Mouse (Mus musculus): Measurements from ENCODE around the gene 1700067K01Rik. TPM values are rescaled to one million over a fixed set of nuclear protein-coding genes. Genes with fewer than 3 reads are reported as not detected.

The 1700067K01Rik gene
- total and polyA plus RNA-seq, 3 experiments = 0.53 to 0.69 TPM; not detected in 1

DNA sequence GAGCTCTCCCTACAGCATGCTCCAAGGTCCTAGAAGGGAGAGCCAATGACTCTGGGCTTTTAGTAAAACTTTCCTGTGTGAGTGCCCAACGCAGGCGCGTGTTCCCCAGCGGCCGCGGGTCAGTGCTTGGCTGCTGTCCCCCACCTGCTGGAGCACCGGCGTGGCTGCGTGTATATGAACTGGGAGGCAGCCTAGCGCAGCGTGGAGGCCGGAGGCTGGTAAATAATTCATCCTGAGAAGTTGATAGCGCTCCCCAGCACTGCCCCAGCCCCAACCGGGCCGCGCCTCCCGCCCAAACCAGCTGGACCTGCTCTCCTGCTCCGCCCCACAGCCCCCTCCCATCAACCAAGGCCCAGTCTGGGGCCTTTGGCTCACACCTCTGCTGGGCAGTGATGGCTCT is 19.8 kb downstream of the 1700067K01Rik start, which contains the start of gene Palm3:
Gene Palm3 (plus strand): TSS at position 376 of the 400 bp plus-strand sequence.
- no peak within 1 kb of the TSS for H3K4me3 ChIP-seq (ENCODE audit: control insufficient read depth in 1 of 2, insufficient read depth in 1 of 2, low read depth in 2 of 2, low read length in 2 of 2)
- no peak within 1 kb of the TSS for H3K9ac ChIP-seq (ENCODE audit: control insufficient read depth, low read depth, low read length, poor library complexity, severe bottlenecking)
- H3K36me3 ChIP-seq (ENCODE audit: control insufficient read depth in 1 of 2, insufficient read depth in 2 of 2, low read length in 2 of 2) = no peaks in the 10 kb centered on the region; a peak in 1 of 4 replicates
- H3K27ac ChIP-seq (ENCODE audit: control insufficient read depth, low read depth, low read length) = no peak within 1 kb of the TSS
- DNase-seq (ENCODE audit: low read depth, low spot score) = no peak
- TF ChIP-seq ETS1 (IDR thresholded peaks at IDR 0.05; ENCODE audit: low read depth, low read length) (no peak), NELFE (IDR thresholded peaks at IDR 0.05; ENCODE audit: low read depth, low read length) (no peak), TBP (IDR thresholded peaks at IDR 0.05; ENCODE audit: low read depth, low read length) (no peak), CHD2 (IDR thresholded peaks at IDR 0.05; ENCODE audit: low read length) (no peak), MAFK (IDR thresholded peaks at IDR 0.05; ENCODE audit: borderline replicate concordance, low read depth, low read length) (no peak), MYC (IDR thresholded peaks at IDR 0.05; ENCODE audit: low read depth, low read length) (no peak), GATA1 (IDR thresholded peaks at IDR 0.05; ENCODE audit: low read depth, low read length) (no peak), SMC3 (IDR thresholded peaks at IDR 0.05; ENCODE audit: low read depth, low read length) (no peak), CTCF (IDR thresholded peaks at IDR 0.05 in 2 of 3, conservative IDR thresholded peaks at IDR 0.05 in 1 of 3; ENCODE audit: control insufficient read depth in 1 of 3, insufficient read depth in 1 of 3, low read depth in 2 of 3, low read length in 3 of 3, poor library complexity in 1 of 3, severe bottlenecking in 1 of 3) (no peak), USF2 (IDR thresholded peaks at IDR 0.05; ENCODE audit: borderline replicate concordance in 1 of 2, insufficient read depth in 1 of 2, low read depth in 1 of 2, low read length in 2 of 2) (no peak), MEF2A (IDR thresholded peaks at IDR 0.05; ENCODE audit: extremely low read depth, insufficient replicate concordance, low read depth, low read length, poor library complexity, severe bottlenecking) (no peak), CHD1 (IDR thresholded peaks at IDR 0.05; ENCODE audit: low read depth, low read length) (no peak), MYB (IDR thresholded peaks at IDR 0.05; ENCODE audit: low read depth, low read length) (no peak), ZNF384 (IDR thresholded peaks at IDR 0.05; ENCODE audit: low read depth, low read length) (no peak), KAT2A (conservative IDR thresholded peaks at IDR 0.05; ENCODE audit: low read depth, low read length) (no peak), POLR2AphosphoS2 (IDR thresholded peaks at IDR 0.05; ENCODE audit: low read length) (no peak)
- H3K4me1 ChIP-seq (ENCODE audit: control insufficient read depth in 1 of 2, insufficient read depth in 2 of 2, low read length in 2 of 2) = peaks cover 2 to 15% of the 10 kb centered on the region in 2 experiments; a peak in 1 of 4 replicates
- no peaks in the 10 kb centered on the region for H3K27me3 ChIP-seq (ENCODE audit: control insufficient read depth in 1 of 2, insufficient read depth in 2 of 2, low read length in 2 of 2)
- no peaks in the 10 kb centered on the region for H3K79me2 ChIP-seq (ENCODE audit: control insufficient read depth, insufficient read depth, low read length, poor library complexity)
- H3K9me3 ChIP-seq (replicated peaks; ENCODE audit: insufficient read depth, low read length) = no peaks in the 10 kb centered on the region

GRCm38 (mm10) chr8:84021569-84021968 is 20.3 kb downstream of the 1700067K01Rik start:
- peaks cover 2 to 15% of the 10 kb centered on the region in 2 experiments; a peak in 1 of 4 replicates for H3K4me1 ChIP-seq (ENCODE audit: control insufficient read depth in 1 of 2, insufficient read depth in 2 of 2, low read length in 2 of 2)
- TF ChIP-seq MXI1 (IDR thresholded peaks at IDR 0.05; ENCODE audit: low read depth, low read length) = no peak
- no peak for TF ChIP-seq ZC3H11A (IDR thresholded peaks at IDR 0.05; ENCODE audit: low read depth, low read length)
- no peak for TF ChIP-seq MEF2A (IDR thresholded peaks at IDR 0.05; ENCODE audit: extremely low read depth, insufficient replicate concordance, low read depth, low read length, poor library complexity, severe bottlenecking)
- no peaks in the 10 kb centered on the region for H3K79me2 ChIP-seq (ENCODE audit: control insufficient read depth, insufficient read depth, low read length, poor library complexity)
- no peak overlapping the region for H3K9ac ChIP-seq (ENCODE audit: control insufficient read depth, low read depth, low read length, poor library complexity, severe bottlenecking)
- no peak overlapping the region for H3K4me3 ChIP-seq (ENCODE audit: control insufficient read depth in 1 of 2, insufficient read depth in 1 of 2, low read depth in 2 of 2, low read length in 2 of 2)
- DNase-seq (ENCODE audit: low read depth, low spot score) = no peak
- H3K27ac ChIP-seq (ENCODE audit: control insufficient read depth, low read depth, low read length) = no peak overlapping the region
- H3K9me3 ChIP-seq (replicated peaks; ENCODE audit: insufficient read depth, low read length) = no peaks in the 10 kb centered on the region
- no peaks in the 10 kb centered on the region for H3K27me3 ChIP-seq (ENCODE audit: control insufficient read depth in 1 of 2, insufficient read depth in 2 of 2, low read length in 2 of 2)
- no peaks in the 10 kb centered on the region; a peak in 1 of 4 replicates for H3K36me3 ChIP-seq (ENCODE audit: control insufficient read depth in 1 of 2, insufficient read depth in 2 of 2, low read length in 2 of 2)
